Mouse (Mus musculus) lung, embryonic 15.5 days (tissue): Measurements from ENCODE around the gene Rtn4rl2. TPM values are rescaled to one million over a fixed set of nuclear protein-coding genes. Genes with fewer than 3 reads are reported as not detected.

ENCODE experiments used
- ATAC-seq: fragments of 200-750 bp; cut with Nextera tagmentation; 2 replicates; pipeline ENCODE4 v1.8.0; 2017; ENCODE audit warnings: moderate number of reproducible peaks, borderline replicate concordance; ENCODE audit not compliant: low FRiP score, low TSS enrichment; ENCODE audit errors: extremely low read depth
- H3K27ac ChIP-seq: fragments of 300-500 bp; sonication (generic); 2 replicates; pipeline ENCODE4 v1.5.1; 2015; ENCODE audit warnings: moderate library complexity, mild to moderate bottlenecking, inconsistent platforms
- H3K27me3 ChIP-seq: fragments of 300-500 bp; sonication (generic); 2 replicates; pipeline ENCODE4 v1.6.1; 2015; ENCODE audit warnings: inconsistent platforms
- H3K36me3 ChIP-seq: fragments of 300-500 bp; sonication (generic); 2 replicates; pipeline ENCODE4 v1.6.1; 2015; ENCODE audit warnings: inconsistent platforms
- H3K4me1 ChIP-seq: fragments of 300-500 bp; sonication (generic); 2 replicates; pipeline ENCODE4 v1.6.1; 2015; ENCODE audit warnings: inconsistent platforms
- H3K4me2 ChIP-seq: fragments of 300-500 bp; sonication (generic); 2 replicates; pipeline ENCODE4 v1.6.1; 2015; ENCODE audit warnings: inconsistent platforms, mild to moderate bottlenecking, moderate library complexity
- H3K4me3 ChIP-seq: fragments of 300-500 bp; sonication (generic); 2 replicates; pipeline ENCODE4 v1.5.1; 2015; ENCODE audit warnings: mild to moderate bottlenecking, inconsistent platforms
- H3K9ac ChIP-seq: fragments of 300-500 bp; sonication (generic); 2 replicates; pipeline ENCODE4 v1.6.1; 2015; ENCODE audit warnings: inconsistent platforms
- H3K9me3 ChIP-seq: fragments of 300-500 bp; sonication (generic); 2 replicates; pipeline ENCODE4 v1.6.1; 2016; ENCODE audit warnings: inconsistent platforms
- WGBS: fragments of 180-500 bp; shearing (Covaris S2); methylation state at CpG from one replicate; pipeline ENCODE4 v1.1.7; 2015; 5-methylcytosine and 5-hydroxymethylcytosine counted together
- polyA plus RNA-seq: library from polyadenylated mRNA; unstranded; fragments of >200 nt; fragmentation: Nextera tagmentation; extraction: Ambion mirVana; gene quantifications from 2 replicates; pipeline ENCODE4 v1.2.1, GENCODE M21; 2015

The Rtn4rl2 gene
- polyA plus RNA-seq, 1 experiment from 2014 or later = 0.79 TPM

GRCm38 (mm10) chr2:84861430-84861829, 25.1 kb downstream of the Rtn4rl2 start:
- Histone ChIP-seq H3K27ac (no peak overlapping the region), H3K4me1 (peaks cover 10% of the 10 kb centered on the region), H3K27me3 (peaks cover 14% of the 10 kb centered on the region), H3K4me2 (no peak overlapping the region), H3K9me3 (no peaks in the 10 kb centered on the region), H3K9ac (no peak overlapping the region), H3K36me3 (peaks cover 39% of the 10 kb centered on the region), H3K4me3 (no peak overlapping the region)
- WGBS = 71% methylated on average over 3 of the region's 3 CpGs
- no peak for ATAC-seq

- Histone ChIP-seq H3K36me3 (peaks cover 39% of the 10 kb centered on the region), H3K27me3 (peaks cover 1% of the 10 kb centered on the region; the same call in 1 of the 2 replicates), H3K9ac (no peak overlapping the region), H3K4me1 (no peaks in the 10 kb centered on the region), H3K4me3 (no peak overlapping the region), H3K4me2 (no peak overlapping the region), H3K27ac (no peak overlapping the region), H3K9me3 (no peaks in the 10 kb centered on the region)
- ATAC-seq = no peak
- 89% methylated on average over 7 of the region's 7 CpGs for WGBS
Observed at GRCm38 (mm10) chr2:84859991-84860780, 26.3 kb downstream of the Rtn4rl2 start.

GRCm38 (mm10) chr2:84858551-84858950, 28.0 kb downstream of the Rtn4rl2 start:
- Histone ChIP-seq H3K36me3 (peaks cover 46% of the 10 kb centered on the region), H3K4me3 (no peak overlapping the region), H3K4me2 (no peak overlapping the region), H3K9ac (no peak overlapping the region), H3K27me3 (no peaks in the 10 kb centered on the region), H3K4me1 (no peaks in the 10 kb centered on the region), H3K9me3 (no peaks in the 10 kb centered on the region), H3K27ac (no peak overlapping the region)
- no peak for ATAC-seq
- 86% methylated on average over 1 of the region's 1 CpGs for WGBS

- Histone ChIP-seq H3K4me1 (peaks cover 9% of the 10 kb centered on the region), H3K4me3 (no peak overlapping the region), H3K27ac (no peak overlapping the region), H3K9me3 (no peaks in the 10 kb centered on the region), H3K36me3 (peaks cover 37% of the 10 kb centered on the region), H3K4me2 (no peak overlapping the region), H3K27me3 (no peaks in the 10 kb centered on the region), H3K9ac (no peak overlapping the region)
- 59% methylated on average over 2 of the region's 2 CpGs for WGBS
- ATAC-seq = no peak
Observed at GRCm38 (mm10) chr2:84855732-84856131, 30.8 kb downstream of the Rtn4rl2 start.

- no peaks in the 10 kb centered on the region for H3K27me3 ChIP-seq
- no peaks in the 10 kb centered on the region for H3K9me3 ChIP-seq
- peaks cover 22% of the 10 kb centered on the region for H3K4me1 ChIP-seq
- H3K4me3 ChIP-seq = peak overlapping the region; percentile 22
- peak; percentile 85 for ATAC-seq
- H3K4me2 ChIP-seq = peak overlapping the region; percentile 50
- peaks cover 24% of the 10 kb centered on the region for H3K36me3 ChIP-seq
- no peak overlapping the region; the same call in 1 of the 2 replicates for H3K9ac ChIP-seq
- 38% methylated on average over 23 of the region's 23 CpGs for WGBS
- H3K27ac ChIP-seq = peak overlapping the region; percentile 59; the same call in 1 of the 2 replicates
Observed at GRCm38 (mm10) chr2:84851130-84852040, 35.1 kb downstream of the Rtn4rl2 start.

GRCm38 (mm10) chr2:84850407-84851129, 35.9 kb downstream of the Rtn4rl2 start:
- 44% methylated on average over 7 of the region's 7 CpGs for WGBS
- Histone ChIP-seq H3K27ac (peak overlapping the region; percentile 59), H3K27me3 (no peaks in the 10 kb centered on the region), H3K4me3 (peak overlapping the region; percentile 22), H3K4me2 (peak overlapping the region; percentile 50), H3K4me1 (peaks cover 22% of the 10 kb centered on the region), H3K9me3 (no peaks in the 10 kb centered on the region), H3K36me3 (peaks cover 24% of the 10 kb centered on the region), H3K9ac (no peak overlapping the region)
- ATAC-seq = peak; percentile 81

- peaks cover 32% of the 10 kb centered on the region for H3K4me1 ChIP-seq
- no peak overlapping the region for H3K4me3 ChIP-seq
- H3K9ac ChIP-seq = no peak overlapping the region
- no peaks in the 10 kb centered on the region for H3K27me3 ChIP-seq
- H3K27ac ChIP-seq = no peak overlapping the region
- H3K9me3 ChIP-seq = no peaks in the 10 kb centered on the region
- no peak for ATAC-seq
- no peak overlapping the region for H3K4me2 ChIP-seq
- 0 out of 2 replicates have a peak, but pooled peaks cover 10% of the 10 kb centered on the region for H3K36me3 ChIP-seq
- 23% methylated on average over 1 of the region's 1 CpGs for WGBS
Observed at GRCm38 (mm10) chr2:84845226-84845625, 41.3 kb downstream of the Rtn4rl2 start.

- ATAC-seq = no peak
- no peak overlapping the region for H3K4me3 ChIP-seq
- WGBS = 60% methylated on average over 6 of the region's 6 CpGs
- H3K9me3 ChIP-seq = no peaks in the 10 kb centered on the region
- no peaks in the 10 kb centered on the region for H3K36me3 ChIP-seq
- no peak overlapping the region for H3K4me2 ChIP-seq
- H3K27me3 ChIP-seq = peaks cover under 1% of the 10 kb centered on the region; the same call in 1 of the 2 replicates
- H3K27ac ChIP-seq = no peak overlapping the region
- H3K4me1 ChIP-seq = peaks cover 35% of the 10 kb centered on the region
- H3K9ac ChIP-seq = no peak overlapping the region
Observed at GRCm38 (mm10) chr2:84843654-84844053, 42.9 kb downstream of the Rtn4rl2 start.

- H3K4me3 ChIP-seq = no peak overlapping the region; the same call in 1 of the 2 replicates
- H3K9ac ChIP-seq = no peak overlapping the region
- no peak for ATAC-seq
Observed at GRCm38 (mm10) chr2:84841905-84842304, 44.6 kb downstream of the Rtn4rl2 start.

GRCm38 (mm10) chr2:84840748-84841563, 45.6 kb downstream of the Rtn4rl2 start:
- H3K9me3 ChIP-seq = no peaks in the 10 kb centered on the region
- no peaks in the 10 kb centered on the region for H3K36me3 ChIP-seq
- H3K4me1 ChIP-seq = peaks cover 38% of the 10 kb centered on the region
- ATAC-seq = peak; percentile 11; the same call in 1 of the 2 replicates
- H3K9ac ChIP-seq = peak overlapping the region; percentile 70
- H3K4me2 ChIP-seq = peak overlapping the region; percentile 97
- 4% methylated on average over 17 of the region's 17 CpGs for WGBS
- peaks cover 8% of the 10 kb centered on the region; the same call in 1 of the 2 replicates for H3K27me3 ChIP-seq
- peak overlapping the region; percentile 63 for H3K4me3 ChIP-seq
- peak overlapping the region; percentile 93 for H3K27ac ChIP-seq

More at GRCm38 (mm10) chr2:84841905-84842304, 44.6 kb downstream of the Rtn4rl2 start:
- Histone ChIP-seq H3K27ac (no peak overlapping the region), H3K27me3 (peaks cover 8% of the 10 kb centered on the region; the same call in 1 of the 2 replicates), H3K4me2 (peak overlapping the region; percentile 97), H3K36me3 (no peaks in the 10 kb centered on the region), H3K4me1 (peaks cover 38% of the 10 kb centered on the region), H3K9me3 (no peaks in the 10 kb centered on the region)
